In the genomic region with DNA sequence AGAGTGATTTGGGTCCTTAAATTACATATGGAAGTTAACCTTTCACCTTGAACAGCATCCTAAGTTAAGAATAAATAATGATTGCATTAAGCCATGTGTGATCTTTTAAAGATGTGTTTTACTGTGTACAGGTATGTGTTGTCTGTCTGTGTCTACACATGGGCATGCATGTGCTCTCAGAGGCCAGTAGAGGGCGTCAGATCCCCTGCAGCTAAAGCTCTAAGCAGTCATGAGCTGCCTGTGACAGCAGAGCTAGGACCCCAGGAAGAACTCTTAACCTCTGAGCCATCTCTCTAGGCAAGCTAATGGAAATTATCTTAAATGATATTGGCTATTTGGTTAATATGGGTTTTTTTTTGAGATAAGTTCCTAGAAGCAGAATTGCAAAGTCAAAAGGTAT, we compare ENCODE assay signal across 13 mouse cellular contexts.
DNase-seq lines count a peak whose midpoint lies in the region; ATAC-seq and TF ChIP-seq lines count a peak whose summit lies in the region.
"Had no signal": no experiment of that assay in that cellular context is flagged by ENCODE, and none has a peak within 500 bp of the region (broad histone marks: within the 10 kb centered on the region; RNA-seq: fewer than 3 reads in every experiment).

No protein-coding gene starts in this region.

- no peak overlapping the region for H3K9ac ChIP-seq in hindbrain, embryonic 14.5 days
- H3K9ac ChIP-seq: heart, embryonic 12.5 days; limb, embryonic 13.5 days; stomach, embryonic 15.5 days had no signal

- no peak for TF ChIP-seq POLR2A in testis, adult 2 months (IDR thresholded peaks at IDR 0.05; ENCODE audit: control insufficient read depth, low read depth, low read length)

- no peaks in the 10 kb centered on the region for H3K9me3 ChIP-seq in hindbrain, embryonic 10.5 days
- no peaks in the 10 kb centered on the region for H3K9me3 ChIP-seq in hindbrain, embryonic 14.5 days (ENCODE audit: control insufficient read depth, low read length)
- H3K9me3 ChIP-seq: heart, embryonic 12.5 days; limb, embryonic 13.5 days; stomach, embryonic 15.5 days had no signal

- no peaks in the 10 kb centered on the region for H3K36me3 ChIP-seq in hindbrain, embryonic 10.5 days
- no peaks in the 10 kb centered on the region for H3K36me3 ChIP-seq in hindbrain, embryonic 14.5 days (replicated peaks; ENCODE audit: control insufficient read depth, insufficient read depth)
- no peaks in the 10 kb centered on the region for H3K36me3 ChIP-seq in testis, adult 2 months (ENCODE audit: control insufficient read depth, insufficient read depth, low read length)
- H3K36me3 ChIP-seq: heart, embryonic 12.5 days; limb, embryonic 13.5 days; stomach, embryonic 15.5 days had no signal

- H3K4me1 ChIP-seq in hindbrain, embryonic 10.5 days (replicated peaks), result peaks cover 31% of the 10 kb centered on the region
- H3K4me1 ChIP-seq in hindbrain, embryonic 14.5 days (replicated peaks; ENCODE audit: control insufficient read depth, insufficient read depth, low read length), result 0 out of 2 replicates have a peak, but pooled peaks cover 6% of the 10 kb centered on the region
- no peaks in the 10 kb centered on the region for H3K4me1 ChIP-seq in testis, adult 2 months (ENCODE audit: control insufficient read depth, insufficient read depth, low read length)
- H3K4me1 ChIP-seq: stomach, embryonic 15.5 days had no signal

- TF ChIP-seq CTCF in testis, adult 2 months (IDR thresholded peaks at IDR 0.05; ENCODE audit: control insufficient read depth, insufficient read depth, insufficient replicate concordance, low read depth, low read length), result peak; percentile 68; the same call in 1 of the 2 replicates

- WGBS in hindbrain, embryonic 10.5 days, result 20% methylated on average over 1 of the region's 1 CpGs
- WGBS in hindbrain, embryonic 14.5 days, result 10% methylated on average over 1 of the region's 1 CpGs

- no peaks in the 10 kb centered on the region for H3K27me3 ChIP-seq in hindbrain, embryonic 10.5 days (ENCODE audit: insufficient read depth, poor library complexity, severe bottlenecking)
- H3K27me3 ChIP-seq in hindbrain, embryonic 14.5 days (ENCODE audit: control insufficient read depth, insufficient read depth, low read length), result no peaks in the 10 kb centered on the region
- no peaks in the 10 kb centered on the region for H3K27me3 ChIP-seq in testis, adult 2 months (ENCODE audit: control insufficient read depth, insufficient read depth, low read length)

- H3K4me2 ChIP-seq in hindbrain, embryonic 14.5 days (replicated peaks), result no peak overlapping the region
- H3K4me2 ChIP-seq: heart, embryonic 12.5 days; limb, embryonic 13.5 days; stomach, embryonic 15.5 days had no signal

- ATAC-seq in hindbrain, embryonic 14.5 days (ENCODE audit: low FRiP score), result no peak
- ATAC-seq: inflammation-experienced regulatory T-cells, adult 6 months had no signal

- H3K27ac ChIP-seq in hindbrain, embryonic 10.5 days, result peak overlapping the region; percentile 81; the same call in 1 of the 2 replicates
- H3K27ac ChIP-seq in hindbrain, embryonic 14.5 days, result no peak overlapping the region
- no peak overlapping the region for H3K27ac ChIP-seq in testis, adult 2 months (ENCODE audit: control insufficient read depth, insufficient read depth, low read depth, low read length)

- no peak for DNase-seq in hindbrain, embryonic 10.5 days (ENCODE audit: low spot score)
- DNase-seq in hindbrain, embryonic 14.5 days (ENCODE audit: low spot score), result no peak
- no peak for DNase-seq in testis, postnatal 10 days (ENCODE audit: low spot score)
- peak; percentile 61 for DNase-seq in embryo, embryonic 10.5 days (ENCODE audit: low spot score)
- no peak for DNase-seq in ovary, postnatal 10 days (ENCODE audit: low spot score)
- DNase-seq in MN1 (ENCODE audit: low spot score), result no peak
- no peak for DNase-seq in frontal cortex, adult 2 months (ENCODE audit: extremely low spot score in 1 of 2, low spot score in 1 of 2)
- DNase-seq: right cerebral cortex, adult 18-20 months had no signal

- no peak overlapping the region for H3K4me3 ChIP-seq in hindbrain, embryonic 10.5 days
- H3K4me3 ChIP-seq in hindbrain, embryonic 14.5 days (replicated peaks; ENCODE audit: low read length), result no peak overlapping the region
- no peak overlapping the region for H3K4me3 ChIP-seq in testis, adult 2 months (ENCODE audit: control insufficient read depth, low read depth, low read length)
- H3K4me3 ChIP-seq: heart, embryonic 12.5 days; limb, embryonic 13.5 days; stomach, embryonic 15.5 days had no signal
